Mouse (Mus musculus): ENCODE measurements around the gene B3gat2.

The B3gat2 gene
- long read RNA-seq, experiment 1: 0 reads
- long read RNA-seq, experiment 2: 0 reads

GRCm38 (mm10) chr1:23761502-23762135 lies at the start of gene B3gat2:
B3gat2 (plus strand) TSS chr1:23761753.
- intact Hi-C loops (cut with DNase I): no loop called here

- intact Hi-C loops (cut with DNase I): no loop called here
Observed at GRCm38 (mm10) chr1:23720326-23720725, 41.2 kb upstream of the B3gat2 start.

GRCm38 (mm10) chr1:23721036-23721435 lies 40.5 kb upstream of the B3gat2 start:
- intact Hi-C loops (cut with DNase I): no loop called here

- intact Hi-C loops (cut with DNase I): no loop called here
Observed at GRCm38 (mm10) chr1:23722469-23723372, 38.8 kb upstream of the B3gat2 start.

- intact Hi-C loops (cut with DNase I): no loop called here
Observed at GRCm38 (mm10) chr1:23731324-23731723, 30.2 kb upstream of the B3gat2 start.

GRCm38 (mm10) chr1:23750864-23751532 lies 10.6 kb upstream of the B3gat2 start:
- intact Hi-C loops (cut with DNase I): no loop called here

GRCm38 (mm10) chr1:23753091-23753490 lies 8.5 kb upstream of the B3gat2 start:
- intact Hi-C loops (cut with DNase I): no loop called here

- intact Hi-C loops (cut with DNase I): no loop called here
Observed at GRCm38 (mm10) chr1:23753591-23753990, 8.0 kb upstream of the B3gat2 start.

- intact Hi-C loops (cut with DNase I): no loop called here
Observed at GRCm38 (mm10) chr1:23754340-23754739, 7.2 kb upstream of the B3gat2 start.

- intact Hi-C loops (cut with DNase I): no loop called here
Observed at GRCm38 (mm10) chr1:23754967-23755366, 6.6 kb upstream of the B3gat2 start.

- intact Hi-C loops (cut with DNase I): no loop called here
Observed at GRCm38 (mm10) chr1:23762136-23762687, 659 bp downstream of the B3gat2 start.

- intact Hi-C loops (cut with DNase I): no loop called here
Observed at GRCm38 (mm10) chr1:23762782-23763630, 1.5 kb downstream of the B3gat2 start.

GRCm38 (mm10) chr1:23763726-23764125 lies 2.2 kb downstream of the B3gat2 start:
- intact Hi-C loops (cut with DNase I): no loop called here

GRCm38 (mm10) chr1:23764710-23765109 lies 3.2 kb downstream of the B3gat2 start:
- intact Hi-C loops (cut with DNase I): no loop called here

- intact Hi-C loops (cut with DNase I): no loop called here
Observed at GRCm38 (mm10) chr1:23773039-23773438, 11.5 kb downstream of the B3gat2 start.

GRCm38 (mm10) chr1:23792737-23793533 lies 31.4 kb downstream of the B3gat2 start:
- intact Hi-C loops (cut with DNase I): loop anchor here (5.0 to 10.0 kb wide), 2 partner anchors 91 to 468 kb away; no protein-coding TSS in a partner anchor

GRCm38 (mm10) chr1:23798306-23798705 lies 36.8 kb downstream of the B3gat2 start:
- intact Hi-C loops (cut with DNase I): loop anchor here (10.0 kb wide), 1 partner anchor 474 kb away; no protein-coding TSS in a partner anchor

- intact Hi-C loops (cut with DNase I): no loop called here
Observed at GRCm38 (mm10) chr1:23821615-23822014, 60.1 kb downstream of the B3gat2 start.

Measured in adrenal gland (tissue).